34 mouse cellular contexts compared by ENCODE assay signal in the genomic region with DNA sequence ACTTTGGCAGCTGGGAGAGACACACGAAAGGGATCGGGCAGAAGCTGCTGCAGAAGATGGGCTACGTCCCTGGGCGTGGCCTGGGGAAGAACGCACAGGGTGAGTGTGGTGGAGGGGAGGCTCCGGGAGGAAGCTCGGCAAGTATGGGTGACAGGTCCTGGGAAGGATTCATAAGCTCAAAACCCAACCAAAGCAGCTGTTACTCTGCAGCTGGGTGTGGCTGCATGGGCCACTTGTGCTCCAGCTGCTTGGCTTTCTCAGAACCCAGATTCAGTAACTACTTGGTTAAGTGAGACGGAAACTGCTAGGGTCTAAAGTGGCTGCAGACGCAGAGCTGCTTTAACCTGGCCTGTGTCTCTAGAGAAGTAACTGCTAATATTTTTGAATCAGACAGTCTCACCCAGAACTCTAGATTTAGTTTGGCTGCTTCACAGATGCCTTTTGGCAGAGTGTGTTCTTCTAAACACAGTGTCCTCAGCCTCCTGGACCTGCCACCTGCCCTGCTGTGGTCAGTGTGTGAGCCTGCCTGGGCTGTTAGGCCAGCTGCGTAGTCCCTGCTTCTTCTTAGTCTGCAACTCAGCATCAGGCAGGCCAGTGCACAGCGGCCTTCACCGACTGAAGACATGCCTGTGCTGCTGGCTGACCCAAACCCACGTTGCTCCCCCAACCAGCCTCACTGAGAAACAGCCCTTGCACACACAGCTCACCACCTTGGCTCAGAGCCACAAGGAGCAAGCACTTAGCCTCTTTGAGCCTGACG. TPM values are rescaled to one million over a fixed set of nuclear protein-coding genes. Genes with fewer than 3 reads are reported as not detected.
"Had no signal": no experiment of that assay in that cellular context is flagged by ENCODE, and none has a peak within 500 bp of the region (broad histone marks: within the 10 kb centered on the region; RNA-seq: fewer than 3 reads in every experiment).

No protein-coding gene starts in this region.

- DNase-seq: cerebellum, adult 8-10 months; cerebellum, adult 9-10 months; cerebellum, adult 9-11 months; cerebellum, postnatal 10 days; cerebellum, postnatal 14 days; cerebellum, postnatal 25 days; cerebellum, postnatal 36 days; embryo, embryonic 11 days; forebrain, postnatal 0 days; gastrocnemius, adult 2 months; gastrocnemius, postnatal 10 days; gastrocnemius, postnatal 14 days; gastrocnemius, postnatal 25 days; gastrocnemius, postnatal 36 days; heart, adult 11 months; heart, adult 18-20 months; heart, adult 2 months had no signal

- H3K4me2 ChIP-seq: embryonic facial prominence, embryonic 12.5 days; embryonic facial prominence, embryonic 13.5 days; embryonic facial prominence, embryonic 15.5 days; forebrain, embryonic 12.5 days; forebrain, embryonic 13.5 days; forebrain, embryonic 15.5 days had no signal

- H3K4me3 ChIP-seq: embryonic facial prominence, embryonic 10.5 days; embryonic facial prominence, embryonic 12.5 days; embryonic facial prominence, embryonic 13.5 days; embryonic facial prominence, embryonic 15.5 days; erythroblast, embryonic 14.5 days; forebrain, embryonic 10.5 days; forebrain, embryonic 12.5 days; forebrain, embryonic 13.5 days; forebrain, embryonic 15.5 days; gastrocnemius, adult 2 months; heart, adult 2 months had no signal

- H3K27me3 ChIP-seq: embryonic facial prominence, embryonic 12.5 days; embryonic facial prominence, embryonic 13.5 days; embryonic facial prominence, embryonic 15.5 days; forebrain, embryonic 12.5 days; forebrain, embryonic 13.5 days; forebrain, embryonic 15.5 days had no signal

RNA-seq across cellular contexts. Expression of a gene that starts 25.8 kb away (rescaled TPM):
- total RNA-seq: common myeloid progenitor, adult 5-6 weeks; forebrain, postnatal 0 days; gastrocnemius, adult 18-20 months; gastrocnemius, adult 2 months; gastrocnemius, adult 8-10 months; gastrocnemius, postnatal 10 days; gastrocnemius, postnatal 14 days; gastrocnemius, postnatal 25 days; gastrocnemius, postnatal 36 days; gastrocnemius, postnatal 4 days; granulocyte monocyte progenitor cell, adult 5-6 weeks; heart, adult 18-20 months; heart, adult 8-10 months had no signal
- polyA plus RNA-seq: forebrain, postnatal 0 days; frontal cortex, adult 2 months; gonadal fat pad, adult 2 months had no signal
